Mouse (Mus musculus) stomach, embryonic 16.5 days (tissue): ENCODE data around the gene Tub. TPM values are rescaled to one million over a fixed set of nuclear protein-coding genes. Genes with fewer than 3 reads are reported as not detected.

Experiments
- ATAC-seq: fragments of 200-750 bp; cut with Nextera tagmentation; 2 replicates; pipeline ENCODE4 v1.8.0; 2017; ENCODE audit warnings: moderate number of reproducible peaks, moderate TSS enrichment; ENCODE audit not compliant: insufficient read depth, low FRiP score
- H3K27ac ChIP-seq: fragments of 300-500 bp; sonication (generic); 2 replicates; pipeline ENCODE4 v1.5.1; 2014; ENCODE audit warnings: low read length
- H3K27me3 ChIP-seq: fragments of 300-500 bp; sonication (generic); 2 replicates; pipeline ENCODE4 v1.6.1; 2014; ENCODE audit warnings: low read length, control low read depth, mixed read lengths; ENCODE audit not compliant: control insufficient read depth, insufficient read depth
- H3K36me3 ChIP-seq: fragments of 300-500 bp; sonication (generic); 2 replicates; pipeline ENCODE4 v1.6.1; 2014; ENCODE audit warnings: low read length; ENCODE audit not compliant: control insufficient read depth, insufficient read depth
- H3K4me1 ChIP-seq: fragments of 300-500 bp; sonication (generic); 2 replicates; pipeline ENCODE4 v1.6.1; 2014; ENCODE audit warnings: low read length, control low read depth, mixed read lengths; ENCODE audit not compliant: control insufficient read depth, insufficient read depth
- H3K4me2 ChIP-seq: fragments of 300-500 bp; sonication (generic); 2 replicates; pipeline ENCODE4 v1.6.1; 2014; ENCODE audit warnings: low read depth, low read length, mixed read lengths
- H3K4me3 ChIP-seq: fragments of 300-500 bp; sonication (generic); replicated peaks from 2 replicates; pipeline ENCODE4 v1.5.1; 2014; ENCODE audit warnings: mild to moderate bottlenecking, low read length
- H3K9ac ChIP-seq: fragments of 300-500 bp; sonication (generic); 2 replicates; pipeline ENCODE4 v1.6.1; 2014; ENCODE audit warnings: low read length
- H3K9me3 ChIP-seq: fragments of 300-500 bp; sonication (generic); replicated peaks from 2 replicates; pipeline ENCODE4 v1.6.1; 2016; ENCODE audit warnings: low read length, control low read depth; ENCODE audit not compliant: control insufficient read depth
- WGBS: fragments of 180-500 bp; shearing (Covaris S2); extraction: QIAGEN DNeasy Blood & Tissue Kit; methylation state at CpG from one replicate; pipeline ENCODE4 v1.1.7; 2014; 5-methylcytosine and 5-hydroxymethylcytosine counted together
- polyA plus RNA-seq: library from polyadenylated mRNA; unstranded; fragments of >200 nt; fragmentation: Nextera tagmentation; extraction: Ambion mirVana; gene quantifications from 2 replicates; pipeline ENCODE4 v1.2.1, GENCODE M21; 2015

Tub gene
- polyA plus RNA-seq, 1 experiment from 2014 or later = 2.6 TPM

GRCm38 (mm10) chr7:109031331-109031730 is 81.2 kb downstream of the Tub start:
- no peak overlapping the region for H3K4me3 ChIP-seq
- H3K4me2 ChIP-seq = no peak overlapping the region
- no peak overlapping the region for H3K9ac ChIP-seq
- no peak overlapping the region for H3K27ac ChIP-seq
- no peaks in the 10 kb centered on the region for H3K27me3 ChIP-seq
- no peak for ATAC-seq
- H3K4me1 ChIP-seq = no peaks in the 10 kb centered on the region
- 88% methylated on average over 3 of the region's 3 CpGs for WGBS
- H3K9me3 ChIP-seq = no peaks in the 10 kb centered on the region
- no peaks in the 10 kb centered on the region for H3K36me3 ChIP-seq

- Histone ChIP-seq H3K4me1 (no peaks in the 10 kb centered on the region), H3K27me3 (no peaks in the 10 kb centered on the region), H3K36me3 (no peaks in the 10 kb centered on the region), H3K4me3 (no peak overlapping the region), H3K27ac (no peak overlapping the region), H3K9ac (no peak overlapping the region), H3K9me3 (no peaks in the 10 kb centered on the region), H3K4me2 (no peak overlapping the region)
- WGBS = 71% methylated on average over 2 of the region's 2 CpGs
- no peak for ATAC-seq
Measured at GRCm38 (mm10) chr7:109032054-109032453, 81.9 kb downstream of the Tub start.

GRCm38 (mm10) chr7:109038121-109038735 is 88.1 kb downstream of the Tub start:
- Histone ChIP-seq H3K36me3 (no peaks in the 10 kb centered on the region), H3K27me3 (no peaks in the 10 kb centered on the region), H3K27ac (no peak overlapping the region), H3K4me1 (no peaks in the 10 kb centered on the region; the same call in 1 of the 2 replicates), H3K9ac (no peak overlapping the region), H3K4me3 (no peak overlapping the region), H3K4me2 (no peak overlapping the region), H3K9me3 (no peaks in the 10 kb centered on the region)
- no peak for ATAC-seq
- WGBS = 69% methylated on average over 8 of the region's 8 CpGs

- Histone ChIP-seq H3K36me3 (no peaks in the 10 kb centered on the region), H3K27ac (no peak overlapping the region), H3K4me2 (no peak overlapping the region), H3K27me3 (no peaks in the 10 kb centered on the region), H3K4me1 (no peaks in the 10 kb centered on the region; the same call in 1 of the 2 replicates), H3K9ac (no peak overlapping the region), H3K9me3 (no peaks in the 10 kb centered on the region), H3K4me3 (no peak overlapping the region)
- no peak for ATAC-seq
- 23% methylated on average over 1 of the region's 1 CpGs for WGBS
Measured at GRCm38 (mm10) chr7:109038987-109039386, 88.8 kb downstream of the Tub start.

- no peak overlapping the region for H3K27ac ChIP-seq
- no peak overlapping the region for H3K4me3 ChIP-seq
- H3K36me3 ChIP-seq = no peaks in the 10 kb centered on the region
- ATAC-seq = no peak
- WGBS = 84% methylated on average over 5 of the region's 5 CpGs
- no peak overlapping the region for H3K9ac ChIP-seq
- no peak overlapping the region for H3K4me2 ChIP-seq
- H3K27me3 ChIP-seq = no peaks in the 10 kb centered on the region
- no peaks in the 10 kb centered on the region for H3K9me3 ChIP-seq
- no peaks in the 10 kb centered on the region; the same call in 1 of the 2 replicates for H3K4me1 ChIP-seq
Measured at GRCm38 (mm10) chr7:109039445-109039844, 89.3 kb downstream of the Tub start.

GRCm38 (mm10) chr7:109045876-109046275 is 95.7 kb downstream of the Tub start:
- Histone ChIP-seq H3K36me3 (no peaks in the 10 kb centered on the region), H3K27me3 (no peaks in the 10 kb centered on the region), H3K4me3 (no peak overlapping the region), H3K9ac (no peak overlapping the region), H3K4me2 (no peak overlapping the region), H3K9me3 (no peaks in the 10 kb centered on the region), H3K4me1 (no peaks in the 10 kb centered on the region), H3K27ac (no peak overlapping the region)
- ATAC-seq = no peak
- WGBS = 91% methylated on average over 2 of the region's 2 CpGs

GRCm38 (mm10) chr7:109050831-109051230 is 100.7 kb downstream of the Tub start:
- ATAC-seq = no peak
- 90% methylated on average over 1 of the region's 1 CpGs for WGBS
- H3K4me3 ChIP-seq = no peak overlapping the region
- H3K36me3 ChIP-seq = no peaks in the 10 kb centered on the region
- H3K4me1 ChIP-seq = no peaks in the 10 kb centered on the region
- no peaks in the 10 kb centered on the region for H3K27me3 ChIP-seq
- H3K9me3 ChIP-seq = no peaks in the 10 kb centered on the region
- no peak overlapping the region for H3K9ac ChIP-seq
- no peak overlapping the region for H3K27ac ChIP-seq
- no peak overlapping the region for H3K4me2 ChIP-seq

- no peaks in the 10 kb centered on the region for H3K4me1 ChIP-seq
- no peaks in the 10 kb centered on the region for H3K36me3 ChIP-seq
- WGBS = 82% methylated on average over 4 of the region's 4 CpGs
- ATAC-seq = no peak
- H3K9me3 ChIP-seq = no peaks in the 10 kb centered on the region
- H3K27me3 ChIP-seq = no peaks in the 10 kb centered on the region
- H3K27ac ChIP-seq = no peak overlapping the region
- H3K9ac ChIP-seq = no peak overlapping the region
- no peak overlapping the region for H3K4me3 ChIP-seq
- H3K4me2 ChIP-seq = no peak overlapping the region
Measured at GRCm38 (mm10) chr7:109059536-109059935, 109.4 kb downstream of the Tub start.

GRCm38 (mm10) chr7:109069641-109070040 is 119.5 kb downstream of the Tub start:
- no peaks in the 10 kb centered on the region for H3K27me3 ChIP-seq

More at GRCm38 (mm10) chr7:109069641-109070040, 119.5 kb downstream of the Tub start:
- WGBS = 69% methylated on average over 4 of the region's 4 CpGs
- H3K36me3 ChIP-seq = no peaks in the 10 kb centered on the region
- no peaks in the 10 kb centered on the region for H3K9me3 ChIP-seq
- no peaks in the 10 kb centered on the region for H3K4me1 ChIP-seq
- H3K9ac ChIP-seq = no peak overlapping the region
- H3K27ac ChIP-seq = no peak overlapping the region
- H3K4me2 ChIP-seq = no peak overlapping the region
- ATAC-seq = no peak
- no peak overlapping the region for H3K4me3 ChIP-seq
